Comparison of ENCODE assay signal across 9 mouse cellular contexts in the genomic region with DNA sequence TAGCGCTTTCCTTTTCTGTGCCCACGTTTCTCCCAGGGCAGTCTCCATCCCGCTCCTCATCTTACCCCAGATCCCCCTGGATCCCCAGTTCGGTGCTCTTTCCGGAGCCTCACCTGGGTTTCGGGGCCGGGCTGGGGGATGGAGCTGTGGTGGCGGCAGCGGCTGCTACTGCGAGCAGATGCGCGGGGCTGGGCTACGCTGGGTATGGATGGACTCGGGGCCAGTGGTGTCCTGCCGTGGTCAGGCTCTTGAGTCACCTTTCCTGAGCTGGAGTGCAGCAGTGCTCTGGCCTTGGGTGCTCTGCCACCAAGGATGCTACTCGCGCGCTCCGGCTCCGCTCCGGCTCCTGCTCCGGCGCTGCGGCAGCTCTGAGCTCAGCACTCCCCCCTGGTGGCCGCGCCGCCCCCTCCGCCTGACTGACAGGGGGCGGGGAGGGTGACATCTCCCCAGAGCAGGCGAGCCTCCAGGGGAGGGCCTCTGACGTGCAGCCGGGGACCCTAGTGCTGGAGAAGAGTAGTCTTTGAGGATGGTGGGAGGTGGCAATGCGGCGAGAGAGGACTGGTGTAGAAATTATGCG. TPM values are rescaled to one million over a fixed set of nuclear protein-coding genes. Genes with fewer than 3 reads are reported as not detected.
DNase-seq lines count a peak whose midpoint lies in the region; ATAC-seq and TF ChIP-seq lines count a peak whose summit lies in the region.
"Had no signal": no experiment of that assay in that cellular context is flagged by ENCODE, and none has a peak within 500 bp of the region (broad histone marks: within the 10 kb centered on the region; RNA-seq: fewer than 3 reads in every experiment).

A gene (minus strand): TSS at position 404 of the 577 bp plus-strand sequence.

- peak within 1 kb of the TSS; percentile 51 for H3K4me2 ChIP-seq in lung, embryonic 14.5 days
- peak within 1 kb of the TSS; percentile 52 for H3K4me2 ChIP-seq in intestine, embryonic 16.5 days (ENCODE audit: low read depth, low read length)
- H3K4me2 ChIP-seq in limb, embryonic 14.5 days (replicated peaks; ENCODE audit: low read depth, low read length, severe bottlenecking) = peak within 1 kb of the TSS; percentile 42
- H3K4me2 ChIP-seq in stomach, postnatal 0 days (replicated peaks; ENCODE audit: low read depth) = peak within 1 kb of the TSS; percentile 37

- WGBS in lung, embryonic 14.5 days = under 1% methylated on average over 35 of the region's 35 CpGs
- 2% methylated on average over 35 of the region's 35 CpGs for WGBS in lung, adult 2 months
- 2% methylated on average over 35 of the region's 35 CpGs for WGBS in intestine, embryonic 16.5 days
- under 1% methylated on average over 35 of the region's 35 CpGs for WGBS in limb, embryonic 14.5 days
- 2% methylated on average over 35 of the region's 35 CpGs for WGBS in stomach, postnatal 0 days

- TF ChIP-seq POLR2A in lung, adult 2 months (IDR thresholded peaks at IDR 0.05; ENCODE audit: borderline replicate concordance, extremely low read depth, low read depth, low read length) = no peak
- no peak for TF ChIP-seq POLR2A in limb, embryonic 14.5 days (IDR thresholded peaks at IDR 0.05; ENCODE audit: borderline replicate concordance, extremely low read depth, insufficient read depth, insufficient read length)

- ATAC-seq in lung, embryonic 14.5 days (ENCODE audit: insufficient read depth) = peak; percentile 28; the same call in 1 of the 2 replicates
- ATAC-seq in intestine, embryonic 16.5 days = peak; percentile 60; the same call in 1 of the 2 replicates
- ATAC-seq in limb, embryonic 14.5 days (ENCODE audit: low FRiP score, low read depth) = no peak
- peak; percentile 45; the same call in 1 of the 2 replicates for ATAC-seq in stomach, postnatal 0 days (ENCODE audit: low FRiP score, low TSS enrichment)
- ATAC-seq: Patski had no signal

- H3K4me3 ChIP-seq in lung, embryonic 14.5 days (ENCODE audit: low read depth, low read length) = peak within 1 kb of the TSS; percentile 21; the same call in 1 of the 2 replicates
- no peak within 1 kb of the TSS for H3K4me3 ChIP-seq in lung, adult 2 months (replicated peaks; ENCODE audit: extremely low read depth, low read depth, low read length)
- H3K4me3 ChIP-seq in intestine, embryonic 16.5 days (ENCODE audit: low read length) = peak within 1 kb of the TSS; percentile 36
- H3K4me3 ChIP-seq in limb, embryonic 14.5 days (replicated peaks; ENCODE audit: low read length) = peak within 1 kb of the TSS; percentile 32
- peak within 1 kb of the TSS; percentile 2; the same call in 1 of the 2 replicates for H3K4me3 ChIP-seq in stomach, postnatal 0 days (ENCODE audit: low read depth, low read length)

- peak; percentile 76 for TF ChIP-seq CTCF in lung, embryonic 14.5 days (IDR thresholded peaks at IDR 0.05; ENCODE audit: low read depth)
- no peak for TF ChIP-seq CTCF in lung, adult 2 months (IDR thresholded peaks at IDR 0.05; ENCODE audit: insufficient read depth, low read length)
- peak; percentile 80 for TF ChIP-seq CTCF in stomach, postnatal 0 days (IDR thresholded peaks at IDR 0.05; ENCODE audit: low read depth)

- H3K27me3 ChIP-seq in lung, embryonic 14.5 days (ENCODE audit: insufficient read depth, low read length) = peaks cover 46% of the 10 kb centered on the region
- H3K27me3 ChIP-seq in intestine, embryonic 16.5 days (replicated peaks; ENCODE audit: control insufficient read depth, insufficient read depth, low read length) = peaks cover 44% of the 10 kb centered on the region
- H3K27me3 ChIP-seq in limb, embryonic 14.5 days (ENCODE audit: control insufficient read depth, insufficient read depth, low read length) = peaks cover 44% of the 10 kb centered on the region
- H3K27me3 ChIP-seq in stomach, postnatal 0 days (ENCODE audit: control insufficient read depth, insufficient read depth, low read length) = peaks cover 10% of the 10 kb centered on the region; the same call in 1 of the 2 replicates

- no peak for TF ChIP-seq EP300 in stomach, postnatal 0 days (optimal IDR thresholded peaks at IDR 0.05)

- no peaks in the 10 kb centered on the region for H3K36me3 ChIP-seq in lung, embryonic 14.5 days (ENCODE audit: insufficient read depth)
- no peaks in the 10 kb centered on the region for H3K36me3 ChIP-seq in intestine, embryonic 16.5 days (ENCODE audit: control insufficient read depth, insufficient read depth, low read length)
- H3K36me3 ChIP-seq in limb, embryonic 14.5 days (ENCODE audit: control insufficient read depth, insufficient read depth, low read length) = no peaks in the 10 kb centered on the region
- no peaks in the 10 kb centered on the region for H3K36me3 ChIP-seq in stomach, postnatal 0 days (ENCODE audit: control insufficient read depth, insufficient read depth, low read length)

- H3K9me3 ChIP-seq in lung, embryonic 14.5 days (ENCODE audit: low read depth, low read length) = no peaks in the 10 kb centered on the region
- H3K9me3 ChIP-seq in intestine, embryonic 16.5 days (ENCODE audit: control insufficient read depth, low read length) = no peaks in the 10 kb centered on the region
- no peaks in the 10 kb centered on the region for H3K9me3 ChIP-seq in limb, embryonic 14.5 days (ENCODE audit: control insufficient read depth, low read length)
- H3K9me3 ChIP-seq in stomach, postnatal 0 days (ENCODE audit: control insufficient read depth, low read length) = no peaks in the 10 kb centered on the region

- no peak within 1 kb of the TSS for H3K9ac ChIP-seq in lung, embryonic 14.5 days
- H3K9ac ChIP-seq in intestine, embryonic 16.5 days (ENCODE audit: low read depth, low read length) = no peak within 1 kb of the TSS
- no peak within 1 kb of the TSS for H3K9ac ChIP-seq in limb, embryonic 14.5 days (ENCODE audit: low read depth, low read length, severe bottlenecking)
- no peak within 1 kb of the TSS for H3K9ac ChIP-seq in stomach, postnatal 0 days (ENCODE audit: low read length)

- no peaks in the 10 kb centered on the region for H3K4me1 ChIP-seq in lung, embryonic 14.5 days (ENCODE audit: insufficient read depth)
- H3K4me1 ChIP-seq in lung, adult 2 months (ENCODE audit: control insufficient read depth, insufficient read depth, low read length) = no peaks in the 10 kb centered on the region
- H3K4me1 ChIP-seq in intestine, embryonic 16.5 days (ENCODE audit: control insufficient read depth, insufficient read depth, low read length) = peaks cover 6% of the 10 kb centered on the region
- peaks cover 2% of the 10 kb centered on the region; the same call in 1 of the 2 replicates for H3K4me1 ChIP-seq in limb, embryonic 14.5 days (ENCODE audit: control insufficient read depth, insufficient read depth, low read length)
- no peaks in the 10 kb centered on the region for H3K4me1 ChIP-seq in stomach, postnatal 0 days (replicated peaks; ENCODE audit: control insufficient read depth, insufficient read depth)

- H3K27ac ChIP-seq in lung, embryonic 14.5 days (ENCODE audit: low read depth) = no peak within 1 kb of the TSS
- no peak within 1 kb of the TSS for H3K27ac ChIP-seq in intestine, embryonic 16.5 days (ENCODE audit: low read length)
- H3K27ac ChIP-seq in limb, embryonic 14.5 days (replicated peaks; ENCODE audit: low read depth, low read length) = no peak within 1 kb of the TSS
- no peak within 1 kb of the TSS for H3K27ac ChIP-seq in stomach, postnatal 0 days (replicated peaks)

- DNase-seq in lung, embryonic 14.5 days = peak; percentile 75
- no peak for DNase-seq in lung, adult 2 months
- DNase-seq in cerebellum, postnatal 14 days = peak; percentile 92
- DNase-seq in frontal cortex, postnatal 36 days (ENCODE audit: low spot score in 2 of 2) = peak; percentile 86
- no peak for DNase-seq in limb, embryonic 14.5 days (ENCODE audit: low spot score)
- peak; percentile 26 to 61 for DNase-seq in natural killer cell, adult 2 months (ENCODE audit: low spot score in 2 of 2)
- peak; percentile 68 for DNase-seq in stomach, postnatal 0 days (ENCODE audit: low spot score)

RNA-seq across cellular contexts. Expression of the gene that starts here (rescaled TPM):
- not detected in 2 replicates for polyA plus RNA-seq in lung, embryonic 14.5 days (2014; fragmentation: Nextera tagmentation; extraction: Ambion mirVana)
- not detected in 2 replicates for polyA plus RNA-seq in lung, adult 2 months (2012; rRNA removed)
- polyA plus RNA-seq in intestine, embryonic 16.5 days (2015; fragmentation: Nextera tagmentation; extraction: Ambion mirVana) = 0.39 and 0.46 TPM in 2 replicates
- polyA plus RNA-seq in limb, embryonic 14.5 days (2012; rRNA removed) = 0.30 TPM in 1 of 2 replicates, not detected in the other
- polyA plus RNA-seq in limb, embryonic 14.5 days (2014; fragmentation: Nextera tagmentation; extraction: Ambion mirVana) = 0.40 TPM in 1 of 2 replicates, not detected in the other
- polyA plus RNA-seq in stomach, postnatal 0 days (2015; fragmentation: Nextera tagmentation; extraction: Ambion mirVana) = 0.29 and 0.61 TPM in 2 replicates
- polyA plus RNA-seq: Patski had no signal

Comparison
In these comparisons a context has a peak if more than half of its experiments do, and no peak if none do; other contexts are left out.
1. Peak in DNase-seq, ATAC-seq, H3K4me3 ChIP-seq and H3K4me2 ChIP-seq in lung, embryonic 14.5 days; RNA of the gene not detected or under 1 TPM.
2. Peak in ATAC-seq, H3K4me3 ChIP-seq and H3K4me2 ChIP-seq in intestine, embryonic 16.5 days; RNA of the gene not detected or under 1 TPM.
3. Peak in DNase-seq, ATAC-seq, H3K4me3 ChIP-seq and H3K4me2 ChIP-seq in stomach, postnatal 0 days; RNA of the gene not detected or under 1 TPM.
4. DNase-seq: peak in cerebellum, postnatal 14 days (2 of 2), frontal cortex, postnatal 36 days (2 of 2) and natural killer cell, adult 2 months (2 of 2); none in lung, adult 2 months (single experiment) and limb, embryonic 14.5 days (single experiment).
5. Peak in every context shown above with its lines, with median percentiles within 50 percentile points of each other: H3K4me2 ChIP-seq.